Mouse (Mus musculus): ENCODE data around the gene P3h3. TPM values are rescaled to one million over a fixed set of nuclear protein-coding genes. Genes with fewer than 3 reads are reported as not detected.
"Not testable (repeated sequence)": the region's sequence is repeated elsewhere in the genome, so short reads cannot be mapped to it uniquely, and the experiment has no call there.

P3h3 gene
- polyA plus RNA-seq (2015; fragmentation: Nextera tagmentation; extraction: Ambion mirVana): 23.9 and 26.9 TPM in 2 replicates

- Histone ChIP-seq H3K36me3 (0 out of 2 replicates have a peak, but pooled peaks cover 6% of the 10 kb centered on the region), H3K4me3 (peak within 1 kb of the TSS; percentile 85), H3K4me1 (peaks cover 38% of the 10 kb centered on the region), H3K27ac (peak within 1 kb of the TSS; percentile 93), H3K27me3 (peaks cover 32% of the 10 kb centered on the region), H3K9me3 (no peaks in the 10 kb centered on the region), H3K9ac (peak within 1 kb of the TSS; percentile 89), H3K4me2 (peak within 1 kb of the TSS; percentile 94)
- ATAC-seq (ENCODE audit: borderline replicate concordance, extremely low read depth, low FRiP score, low TSS enrichment): peak; percentile 81
- WGBS: under 1% methylated on average over 79 of the region's 86 CpGs
Measured at GRCm38 (mm10) chr6:124856916-124857839, at the start of gene P3h3. TSS of gene P3h3 (minus strand) at chr6:124857752.

- Histone ChIP-seq H3K27me3 (peaks cover 12% of the 10 kb centered on the region; the same call in 1 of the 2 replicates), H3K27ac (peak overlapping the region; percentile 99), H3K4me1 (peaks cover 16% of the 10 kb centered on the region), H3K9ac (peak overlapping the region; percentile 71; the same call in 1 of the 2 replicates), H3K4me2 (peak overlapping the region; percentile 91), H3K4me3 (peak overlapping the region; percentile 56; the same call in 1 of the 2 replicates), H3K9me3 (no peaks in the 10 kb centered on the region), H3K36me3 (no peaks in the 10 kb centered on the region)
- no peak for ATAC-seq (ENCODE audit: borderline replicate concordance, extremely low read depth, low FRiP score, low TSS enrichment)
- 38% methylated on average over 16 of the region's 16 CpGs for WGBS
Measured at GRCm38 (mm10) chr6:124904991-124905860, 47.7 kb upstream of the P3h3 start.

DNA sequence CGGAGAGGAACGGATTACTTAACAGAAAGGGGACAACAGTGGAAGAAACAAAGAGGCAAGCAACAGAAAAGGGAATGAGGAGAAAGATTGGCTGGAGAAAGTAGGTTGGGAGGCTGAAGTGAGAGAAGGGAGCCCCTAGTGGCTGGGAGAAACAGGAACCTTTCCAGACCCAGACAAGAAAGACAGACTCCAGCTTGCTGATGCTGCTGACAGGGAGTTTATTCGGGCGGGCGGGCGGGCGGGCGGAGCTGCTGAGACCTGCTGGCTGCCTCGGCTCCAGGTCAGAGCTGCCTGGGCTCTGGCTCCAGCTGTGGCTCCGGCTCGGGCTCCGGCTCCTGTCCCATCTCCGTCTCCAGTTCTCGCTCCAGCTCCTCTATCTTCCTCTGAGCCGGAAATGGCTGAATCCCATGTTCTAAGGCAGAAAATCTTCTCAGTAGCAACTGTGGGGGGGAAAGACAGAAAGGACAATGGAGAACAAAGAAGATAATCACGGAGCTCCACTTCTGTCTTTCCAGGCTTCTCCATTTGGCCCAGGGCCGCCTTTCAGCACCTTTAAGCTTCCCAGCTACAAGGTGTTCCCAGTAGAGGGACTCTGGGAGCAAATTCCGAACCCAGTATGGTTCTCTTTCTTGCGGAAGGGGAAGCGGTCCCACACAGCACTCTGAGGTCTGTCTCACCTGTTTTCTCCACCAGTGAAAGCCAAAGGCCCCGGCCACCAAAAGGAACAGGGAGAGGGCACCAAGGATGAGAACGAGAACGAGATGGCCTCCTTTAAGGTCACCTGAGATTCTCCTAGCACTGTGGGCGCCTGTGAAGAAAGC is 46.8 kb upstream of the P3h3 start:
- Histone ChIP-seq H3K4me1 (peaks cover 11% of the 10 kb centered on the region), H3K27ac (peak overlapping the region; percentile 99), H3K9me3 (no peaks in the 10 kb centered on the region), H3K9ac (peak overlapping the region; percentile 71), H3K27me3 (peaks cover 4% of the 10 kb centered on the region; the same call in 1 of the 2 replicates), H3K36me3 (no peaks in the 10 kb centered on the region), H3K4me3 (peak overlapping the region; percentile 56), H3K4me2 (peak overlapping the region; percentile 91)
- ATAC-seq (ENCODE audit: borderline replicate concordance, extremely low read depth, low FRiP score, low TSS enrichment): peak; percentile 86
- 8% methylated on average over 24 of the region's 24 CpGs for WGBS

- Histone ChIP-seq H3K4me2 (peak overlapping the region; percentile 91), H3K27me3 (no peaks in the 10 kb centered on the region), H3K4me1 (peaks cover 11% of the 10 kb centered on the region), H3K36me3 (no peaks in the 10 kb centered on the region), H3K27ac (peak overlapping the region; percentile 99), H3K9me3 (no peaks in the 10 kb centered on the region), H3K4me3 (peak overlapping the region; percentile 56), H3K9ac (peak overlapping the region; percentile 71)
- WGBS: under 1% methylated on average over 23 of the region's 23 CpGs
- peak; percentile 79 for ATAC-seq (ENCODE audit: borderline replicate concordance, extremely low read depth, low FRiP score, low TSS enrichment)
Measured at GRCm38 (mm10) chr6:124903580-124904151, 46.1 kb upstream of the P3h3 start.

- Histone ChIP-seq H3K27me3 (no peaks in the 10 kb centered on the region), H3K9ac (no peak overlapping the region), H3K27ac (no peak overlapping the region), H3K4me1 (peaks cover 11% of the 10 kb centered on the region), H3K9me3 (no peaks in the 10 kb centered on the region), H3K4me3 (no peak overlapping the region), H3K4me2 (no peak overlapping the region), H3K36me3 (no peaks in the 10 kb centered on the region)
- ATAC-seq (ENCODE audit: borderline replicate concordance, extremely low read depth, low FRiP score, low TSS enrichment): no peak
Measured at GRCm38 (mm10) chr6:124901851-124902250, 44.3 kb upstream of the P3h3 start.

DNA sequence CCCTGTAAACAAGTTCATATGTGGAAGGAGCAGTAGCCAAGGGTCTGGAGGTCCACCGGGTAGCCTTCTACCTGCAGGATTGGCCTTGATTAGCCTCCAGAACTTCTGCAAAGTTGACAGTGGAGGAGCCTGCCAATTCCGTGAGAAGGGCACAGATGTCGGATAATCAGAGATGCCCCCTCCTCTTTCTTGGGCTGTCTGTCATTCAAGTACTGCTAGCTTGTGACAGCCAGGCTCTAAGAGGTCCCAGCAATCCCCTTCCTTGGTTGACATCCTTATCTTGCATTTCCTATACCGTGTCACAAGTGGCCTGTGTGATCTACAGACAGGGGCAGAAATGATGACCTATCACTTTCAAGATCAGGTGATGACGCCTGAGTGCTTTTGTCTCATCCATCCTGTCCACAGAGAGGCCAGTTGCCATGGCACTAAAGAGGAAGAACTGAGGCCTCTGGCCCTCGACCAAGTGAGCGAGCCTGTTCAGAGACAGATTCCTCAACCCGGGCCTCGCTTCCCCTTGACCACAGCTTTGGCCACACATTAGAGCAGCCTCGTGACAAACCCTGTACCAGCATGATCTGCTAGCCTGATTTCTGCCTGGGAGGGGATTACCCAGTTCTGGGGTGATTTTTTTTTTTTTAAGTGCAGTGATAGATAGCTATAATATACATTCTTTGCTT is 43.4 kb upstream of the P3h3 start:
- H3K27ac ChIP-seq: no peak overlapping the region
- no peak overlapping the region for H3K4me2 ChIP-seq
- no peak overlapping the region for H3K9ac ChIP-seq
- H3K4me1 ChIP-seq: peaks cover 11% of the 10 kb centered on the region
- H3K27me3 ChIP-seq: no peaks in the 10 kb centered on the region
- H3K4me3 ChIP-seq: no peak overlapping the region
- H3K9me3 ChIP-seq: no peaks in the 10 kb centered on the region
- WGBS: 35% methylated on average over 10 of the region's 10 CpGs
- no peaks in the 10 kb centered on the region for H3K36me3 ChIP-seq
- no peak for ATAC-seq (ENCODE audit: borderline replicate concordance, extremely low read depth, low FRiP score, low TSS enrichment)

GRCm38 (mm10) chr6:124900056-124900800 is 42.7 kb upstream of the P3h3 start:
- no peak for ATAC-seq (ENCODE audit: borderline replicate concordance, extremely low read depth, low FRiP score, low TSS enrichment)
- no peak overlapping the region for H3K27ac ChIP-seq

DNA sequence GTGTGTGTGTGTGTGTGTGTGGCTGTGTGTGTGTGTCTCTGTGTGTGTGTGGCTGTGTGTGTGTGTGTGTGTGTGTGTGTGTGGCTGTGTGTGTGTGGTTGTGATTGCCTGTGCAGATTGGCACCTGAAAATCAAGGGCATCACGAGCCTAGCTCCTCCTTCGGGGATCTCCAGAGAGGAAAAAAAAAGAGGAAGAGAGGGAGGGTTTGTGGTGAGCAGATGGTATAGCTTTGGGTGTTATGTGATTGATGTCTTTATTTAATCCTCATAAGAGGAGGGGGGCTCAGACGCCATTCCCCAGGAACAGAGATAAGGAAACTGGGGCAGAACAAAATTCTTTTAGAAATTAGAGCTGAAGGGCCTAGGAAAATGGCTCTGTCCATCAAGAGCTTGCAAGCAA is 40.8 kb upstream of the P3h3 start:
- Histone ChIP-seq H3K4me3 (no peak overlapping the region), H3K4me1 (no peaks in the 10 kb centered on the region), H3K9me3 (no peaks in the 10 kb centered on the region), H3K9ac (no peak overlapping the region), H3K27ac (no peak overlapping the region), H3K4me2 (no peak overlapping the region), H3K36me3 (no peaks in the 10 kb centered on the region), H3K27me3 (no peaks in the 10 kb centered on the region)
- WGBS: 22% methylated on average over 3 of the region's 3 CpGs
- no peak for ATAC-seq (ENCODE audit: borderline replicate concordance, extremely low read depth, low FRiP score, low TSS enrichment)

More at GRCm38 (mm10) chr6:124900056-124900800, 42.7 kb upstream of the P3h3 start:
- H3K9me3 ChIP-seq: no peaks in the 10 kb centered on the region
- H3K9ac ChIP-seq: no peak overlapping the region
- no peaks in the 10 kb centered on the region for H3K36me3 ChIP-seq
- H3K27me3 ChIP-seq: no peaks in the 10 kb centered on the region
- no peak overlapping the region for H3K4me2 ChIP-seq
- 59% methylated on average over 8 of the region's 8 CpGs for WGBS
- peaks cover 10% of the 10 kb centered on the region for H3K4me1 ChIP-seq
- H3K4me3 ChIP-seq: no peak overlapping the region

GRCm38 (mm10) chr6:124894113-124894512 is 36.6 kb upstream of the P3h3 start:
- not testable (repeated sequence) for H3K4me1 ChIP-seq; H3K4me2 ChIP-seq; H3K36me3 ChIP-seq; ATAC-seq (ENCODE audit: borderline replicate concordance, extremely low read depth, low FRiP score, low TSS enrichment); H3K9me3 ChIP-seq; H3K27ac ChIP-seq; H3K4me3 ChIP-seq; H3K27me3 ChIP-seq; H3K9ac ChIP-seq
- 87% methylated on average over 2 of the region's 2 CpGs for WGBS

GRCm38 (mm10) chr6:124890997-124891396 is 33.4 kb upstream of the P3h3 start:
- H3K4me2 ChIP-seq: no peak overlapping the region
- no peaks in the 10 kb centered on the region for H3K36me3 ChIP-seq
- ATAC-seq (ENCODE audit: borderline replicate concordance, extremely low read depth, low FRiP score, low TSS enrichment): no peak
- H3K9ac ChIP-seq: no peak overlapping the region
- no peak overlapping the region for H3K27ac ChIP-seq
- no peaks in the 10 kb centered on the region for H3K27me3 ChIP-seq
- H3K4me3 ChIP-seq: no peak overlapping the region
- H3K9me3 ChIP-seq: no peaks in the 10 kb centered on the region
- 49% methylated on average over 6 of the region's 6 CpGs for WGBS
- no peaks in the 10 kb centered on the region for H3K4me1 ChIP-seq
